Mouse (Mus musculus) right cerebral cortex, postnatal 36 days (tissue): ENCODE results near the gene Cpne5.
A peak's percentile ranks its signal among the peaks of the same experiment; 100 is the strongest.

ENCODE experiments used
- DNase-seq, 2 experiments: peaks; one replicate each; pipeline ENCODE4 v3.0.0; 2022; ENCODE audit warnings: low spot score in 2 of 2, mixed read lengths in 1 of 2

The Cpne5 gene

GRCm38 (mm10) chr17:29170431-29171000 lies 67.5 kb downstream of the Cpne5 start:
- no peak for DNase-seq

GRCm38 (mm10) chr17:29168996-29169601 lies 68.9 kb downstream of the Cpne5 start:
- DNase-seq, result no peak

GRCm38 (mm10) chr17:29168438-29168837 lies 69.5 kb downstream of the Cpne5 start:
- DNase-seq, result no peak

GRCm38 (mm10) chr17:29167371-29167770 lies 70.6 kb downstream of the Cpne5 start:
- DNase-seq, result no peak

GRCm38 (mm10) chr17:29165967-29166578 lies 71.9 kb downstream of the Cpne5 start:
- DNase-seq, result no peak

- DNase-seq, result no peak
Measured at GRCm38 (mm10) chr17:29165452-29165851, 72.5 kb downstream of the Cpne5 start.

- no peak for DNase-seq
Measured at GRCm38 (mm10) chr17:29164469-29165111, 73.4 kb downstream of the Cpne5 start.

GRCm38 (mm10) chr17:29162334-29162733 lies 75.6 kb downstream of the Cpne5 start:
- no peak for DNase-seq

- DNase-seq, result no peak
Measured at GRCm38 (mm10) chr17:29159743-29160455, 78.1 kb downstream of the Cpne5 start.

- no peak for DNase-seq
Measured at GRCm38 (mm10) chr17:29159320-29159719, 78.6 kb downstream of the Cpne5 start.

- no peak for DNase-seq
Measured at GRCm38 (mm10) chr17:29158899-29159298, 79.1 kb downstream of the Cpne5 start.

GRCm38 (mm10) chr17:29156866-29157265 lies 81.1 kb downstream of the Cpne5 start:
- no peak for DNase-seq

GRCm38 (mm10) chr17:29156396-29156795 lies 81.6 kb downstream of the Cpne5 start:
- DNase-seq, result no peak

- peak; percentile 66 to 77 for DNase-seq
Measured at GRCm38 (mm10) chr17:29155355-29156135, 82.4 kb downstream of the Cpne5 start.

GRCm38 (mm10) chr17:29154247-29154646 lies 83.7 kb downstream of the Cpne5 start:
- no peak for DNase-seq

- no peak for DNase-seq
Measured at GRCm38 (mm10) chr17:29152547-29152946, 85.4 kb downstream of the Cpne5 start.

GRCm38 (mm10) chr17:29149766-29150165 lies 88.2 kb downstream of the Cpne5 start:
- DNase-seq, result no peak

GRCm38 (mm10) chr17:29147773-29148172 lies 90.2 kb downstream of the Cpne5 start:
- no peak for DNase-seq

GRCm38 (mm10) chr17:29147273-29147672 lies 90.7 kb downstream of the Cpne5 start:
- no peak for DNase-seq

GRCm38 (mm10) chr17:29145101-29145500 lies 92.9 kb downstream of the Cpne5 start:
- DNase-seq, result no peak

GRCm38 (mm10) chr17:29143266-29143665 lies 94.7 kb downstream of the Cpne5 start:
- DNase-seq, result no peak
